Mouse (Mus musculus): ENCODE results near the gene Pard6a. TPM values are rescaled to one million over a fixed set of nuclear protein-coding genes. Genes with fewer than 3 reads are reported as not detected.

Gene Pard6a
- polyA plus RNA-seq, 1 experiment from 2014 or later, result 15.6 TPM

DNA sequence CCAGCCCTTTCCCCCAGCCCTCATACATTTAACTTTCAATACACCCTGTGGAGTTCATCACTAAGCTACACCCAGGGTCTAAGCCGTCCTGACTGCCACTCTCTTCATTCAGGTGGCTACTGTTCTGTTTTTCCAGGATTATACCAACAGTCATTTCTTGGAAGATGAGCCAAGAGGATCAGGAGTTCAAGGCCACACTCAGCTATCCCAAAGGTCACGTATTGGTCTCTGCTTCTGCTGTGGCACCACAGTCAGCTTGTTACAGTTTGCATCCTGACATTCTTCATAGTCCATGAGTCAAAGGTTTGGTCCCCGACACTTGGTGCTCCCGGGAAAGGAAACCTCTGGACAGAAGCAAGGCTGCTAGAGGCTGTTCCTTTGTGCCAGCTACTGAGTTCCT is 18.7 kb downstream of the Pard6a start:
- no peaks in the 10 kb centered on the region for H3K4me1 ChIP-seq (ENCODE audit: control insufficient read depth, insufficient read depth, low read length)
- no peaks in the 10 kb centered on the region for H3K9me3 ChIP-seq (ENCODE audit: control insufficient read depth, low read length)
- H3K4me2 ChIP-seq (replicated peaks; ENCODE audit: low read depth, low read length), result no peak overlapping the region
- peaks cover 15% of the 10 kb centered on the region for H3K36me3 ChIP-seq (ENCODE audit: control insufficient read depth, insufficient read depth, low read length)
- no peak overlapping the region for H3K4me3 ChIP-seq (ENCODE audit: low read length)
- H3K27me3 ChIP-seq (ENCODE audit: control insufficient read depth, insufficient read depth, low read length), result no peaks in the 10 kb centered on the region
- no peak for ATAC-seq (ENCODE audit: low FRiP score, low TSS enrichment)
- H3K9ac ChIP-seq (ENCODE audit: low read depth, low read length), result no peak overlapping the region
- WGBS, result 80% methylated on average over 4 of the region's 4 CpGs
- H3K27ac ChIP-seq (ENCODE audit: low read depth, low read length), result no peak overlapping the region

DNA sequence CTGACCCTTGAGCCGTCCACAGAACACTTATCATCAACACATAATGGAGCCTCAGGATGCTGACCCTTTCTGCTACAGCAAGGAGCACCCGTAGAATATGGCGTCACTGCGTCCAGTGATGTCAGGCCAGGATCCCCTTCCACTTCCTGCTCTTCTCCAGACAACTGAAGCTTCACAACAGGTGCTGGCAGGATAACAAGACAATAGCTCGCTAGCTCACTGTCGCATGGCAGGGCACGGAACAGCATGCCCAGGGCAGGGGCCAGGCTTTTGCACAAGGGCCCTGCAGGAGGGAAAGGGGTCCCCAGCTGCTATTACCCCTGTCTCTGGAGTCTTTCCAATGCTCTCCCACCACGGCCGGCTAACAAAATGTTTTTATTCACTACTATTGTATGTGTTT is 21.9 kb downstream of the Pard6a start:
- no peak overlapping the region for H3K4me3 ChIP-seq (ENCODE audit: low read length)
- no peak overlapping the region for H3K4me2 ChIP-seq (replicated peaks; ENCODE audit: low read depth, low read length)
- no peak overlapping the region for H3K27ac ChIP-seq (ENCODE audit: low read depth, low read length)
- H3K4me1 ChIP-seq (ENCODE audit: control insufficient read depth, insufficient read depth, low read length), result no peaks in the 10 kb centered on the region
- no peak overlapping the region for H3K9ac ChIP-seq (ENCODE audit: low read depth, low read length)
- 92% methylated on average over 9 of the region's 9 CpGs for WGBS
- H3K9me3 ChIP-seq (ENCODE audit: control insufficient read depth, low read length), result no peaks in the 10 kb centered on the region
- ATAC-seq (ENCODE audit: low FRiP score, low TSS enrichment), result no peak
- H3K36me3 ChIP-seq (ENCODE audit: control insufficient read depth, insufficient read depth, low read length), result peaks cover 22% of the 10 kb centered on the region
- no peaks in the 10 kb centered on the region for H3K27me3 ChIP-seq (ENCODE audit: control insufficient read depth, insufficient read depth, low read length)

DNA sequence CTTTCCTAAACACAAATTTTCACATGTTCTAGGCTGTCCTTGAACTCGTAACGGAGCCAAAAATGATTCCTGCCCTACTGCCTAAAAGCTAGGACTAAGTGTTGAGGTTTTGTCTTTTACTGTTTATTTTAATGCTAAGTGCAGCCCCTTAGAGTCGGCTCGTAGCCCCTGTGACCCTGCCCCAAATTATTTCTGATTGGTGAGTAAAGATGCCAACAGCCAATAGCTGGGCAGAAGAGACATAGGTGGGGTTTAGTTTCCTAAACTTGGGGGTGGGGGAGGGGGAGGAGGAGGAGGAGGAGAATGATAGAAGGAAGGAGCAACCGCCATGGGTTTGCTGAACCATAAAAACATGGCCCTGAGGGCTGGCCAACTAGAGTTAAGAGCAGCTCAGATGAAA is 24.8 kb downstream of the Pard6a start:
- H3K36me3 ChIP-seq (ENCODE audit: control insufficient read depth, insufficient read depth, low read length), result peaks cover 25% of the 10 kb centered on the region
- H3K4me1 ChIP-seq (ENCODE audit: control insufficient read depth, insufficient read depth, low read length), result no peaks in the 10 kb centered on the region
- no peak overlapping the region for H3K4me3 ChIP-seq (ENCODE audit: low read length)
- 76% methylated on average over 5 of the region's 5 CpGs for WGBS
- H3K27me3 ChIP-seq (ENCODE audit: control insufficient read depth, insufficient read depth, low read length), result no peaks in the 10 kb centered on the region
- H3K9me3 ChIP-seq (ENCODE audit: control insufficient read depth, low read length), result no peaks in the 10 kb centered on the region
- no peak overlapping the region for H3K9ac ChIP-seq (ENCODE audit: low read depth, low read length)
- no peak overlapping the region for H3K4me2 ChIP-seq (replicated peaks; ENCODE audit: low read depth, low read length)
- no peak for ATAC-seq (ENCODE audit: low FRiP score, low TSS enrichment)
- H3K27ac ChIP-seq (ENCODE audit: low read depth, low read length), result no peak overlapping the region

DNA sequence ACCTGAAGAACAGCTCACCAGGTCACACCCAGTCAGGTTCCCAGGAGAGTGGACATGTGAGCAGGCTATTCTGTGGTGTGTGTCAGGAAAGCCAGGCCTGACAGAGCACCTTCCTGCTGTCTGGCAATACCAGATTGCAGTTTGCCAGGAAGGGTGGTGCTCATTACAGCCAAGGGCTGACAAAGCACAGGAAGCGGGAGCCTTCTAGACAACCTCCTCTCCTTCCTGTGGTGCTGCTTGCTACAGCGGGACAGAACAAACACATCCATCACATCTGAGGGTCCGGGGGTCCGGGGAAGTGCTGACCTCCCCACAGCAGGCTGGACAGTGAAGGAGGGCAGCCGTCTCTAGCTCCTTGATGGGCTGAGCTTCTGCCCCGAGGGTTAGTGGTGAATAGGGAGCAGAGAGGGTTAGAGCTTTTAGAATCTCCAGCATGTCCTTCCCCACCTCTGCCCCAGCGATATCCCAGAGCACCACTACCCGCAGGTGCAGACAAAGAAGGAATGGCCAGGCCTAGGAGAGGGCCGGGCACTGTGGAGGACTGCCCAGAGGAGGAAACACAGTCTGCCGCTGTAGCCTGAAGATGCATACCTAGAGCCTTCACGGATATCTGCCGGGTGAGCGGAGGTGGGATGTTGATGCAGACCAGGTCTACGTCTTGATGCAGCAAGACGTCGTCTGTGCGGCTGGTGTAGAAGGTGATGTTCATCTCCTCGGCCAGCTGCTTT is 26.6 kb downstream of the Pard6a start:
- H3K27ac ChIP-seq (ENCODE audit: low read depth, low read length), result peak overlapping the region; percentile 67; the same call in 1 of the 2 replicates
- H3K36me3 ChIP-seq (ENCODE audit: control insufficient read depth, insufficient read depth, low read length), result peaks cover 23% of the 10 kb centered on the region
- no peak overlapping the region for H3K4me3 ChIP-seq (ENCODE audit: low read length)
- WGBS, result 82% methylated on average over 18 of the region's 18 CpGs
- no peak for ATAC-seq (ENCODE audit: low FRiP score, low TSS enrichment)
- no peak overlapping the region for H3K9ac ChIP-seq (ENCODE audit: low read depth, low read length)
- no peak overlapping the region for H3K4me2 ChIP-seq (replicated peaks; ENCODE audit: low read depth, low read length)
- H3K9me3 ChIP-seq (ENCODE audit: control insufficient read depth, low read length), result no peaks in the 10 kb centered on the region
- 0 out of 2 replicates have a peak, but pooled peaks cover 2% of the 10 kb centered on the region for H3K4me1 ChIP-seq (ENCODE audit: control insufficient read depth, insufficient read depth, low read length)
- no peaks in the 10 kb centered on the region for H3K27me3 ChIP-seq (ENCODE audit: control insufficient read depth, insufficient read depth, low read length)

DNA sequence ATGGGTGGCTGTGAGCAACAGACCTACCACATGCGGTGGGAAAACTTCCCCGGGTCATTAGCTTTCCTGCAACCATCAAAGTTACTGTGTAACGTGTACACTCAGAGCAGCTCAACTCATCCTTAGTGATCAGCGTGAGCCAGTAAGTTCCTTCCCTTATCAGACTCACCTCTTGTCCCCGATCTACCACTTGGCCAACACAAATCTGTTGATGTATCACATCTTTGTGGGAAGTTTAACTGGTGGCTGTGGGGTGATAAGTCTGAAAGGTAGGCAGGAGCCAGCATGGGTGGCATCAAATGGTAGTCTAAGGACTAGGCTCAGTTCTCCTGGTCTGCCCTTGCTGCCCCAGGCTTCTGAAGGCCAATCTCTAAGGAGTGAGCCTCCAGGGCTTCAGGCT is 31.2 kb downstream of the Pard6a start:
- no peak for ATAC-seq (ENCODE audit: low FRiP score, low TSS enrichment)
- 81% methylated on average over 5 of the region's 5 CpGs for WGBS

DNA sequence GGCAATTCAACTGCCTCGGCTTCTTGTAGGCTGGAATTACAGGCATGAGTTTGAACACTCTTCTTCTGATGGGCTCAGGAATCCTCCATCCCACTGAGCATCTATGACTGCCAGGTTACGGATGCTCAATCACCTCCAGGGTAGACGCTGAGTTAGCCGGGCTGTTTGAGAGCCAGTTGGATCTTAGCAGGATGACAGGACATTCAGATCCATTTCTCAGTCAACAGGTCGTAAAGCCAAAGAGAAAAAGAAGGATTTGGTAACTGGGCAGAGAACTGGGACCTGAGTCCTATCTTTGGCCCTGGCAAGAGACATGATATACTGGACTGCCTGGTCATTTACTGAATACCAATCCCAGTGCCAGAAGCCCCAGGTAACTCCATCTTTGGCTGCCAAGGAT is 38.3 kb downstream of the Pard6a start:
- H3K4me2 ChIP-seq (replicated peaks; ENCODE audit: low read depth, low read length), result no peak overlapping the region
- 85% methylated on average over 5 of the region's 5 CpGs for WGBS
- H3K9ac ChIP-seq (ENCODE audit: low read depth, low read length), result no peak overlapping the region

More for the DNA sequence above, 31.2 kb downstream of the Pard6a start:
- H3K4me2 ChIP-seq (replicated peaks; ENCODE audit: low read depth, low read length), result no peak overlapping the region
- H3K9me3 ChIP-seq (ENCODE audit: control insufficient read depth, low read length), result no peaks in the 10 kb centered on the region
- peaks cover 8% of the 10 kb centered on the region; the same call in 1 of the 2 replicates for H3K36me3 ChIP-seq (ENCODE audit: control insufficient read depth, insufficient read depth, low read length)
- no peaks in the 10 kb centered on the region for H3K27me3 ChIP-seq (ENCODE audit: control insufficient read depth, insufficient read depth, low read length)
- H3K9ac ChIP-seq (ENCODE audit: low read depth, low read length), result no peak overlapping the region
- no peak overlapping the region for H3K4me3 ChIP-seq (ENCODE audit: low read length)
- H3K27ac ChIP-seq (ENCODE audit: low read depth, low read length), result no peak overlapping the region
- 0 out of 2 replicates have a peak, but pooled peaks cover 2% of the 10 kb centered on the region for H3K4me1 ChIP-seq (ENCODE audit: control insufficient read depth, insufficient read depth, low read length)

DNA sequence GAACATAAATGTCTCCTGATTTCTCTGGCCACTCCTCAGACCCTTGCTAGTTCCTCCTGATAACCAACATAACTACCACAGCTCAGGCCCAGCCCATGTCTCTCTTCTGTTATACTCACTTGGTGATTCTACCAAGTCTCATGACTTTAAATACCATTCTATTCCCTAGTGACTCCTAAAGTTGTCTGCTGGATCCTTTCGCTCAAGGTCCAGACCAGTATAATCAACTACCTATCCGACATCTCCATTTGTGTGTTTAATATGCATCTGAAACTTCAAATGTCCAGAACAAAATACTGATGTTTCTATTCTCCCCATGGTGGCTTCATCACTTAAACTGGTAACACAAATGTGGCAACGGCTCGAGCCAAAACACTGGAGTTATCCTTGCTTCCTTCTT is 42.4 kb downstream of the Pard6a start:
- Histone ChIP-seq H3K4me1 (ENCODE audit: control insufficient read depth, insufficient read depth, low read length) (peaks cover 6% of the 10 kb centered on the region; the same call in 1 of the 2 replicates), H3K36me3 (ENCODE audit: control insufficient read depth, insufficient read depth, low read length) (no peaks in the 10 kb centered on the region), H3K4me2 (replicated peaks; ENCODE audit: low read depth, low read length) (no peak overlapping the region), H3K4me3 (ENCODE audit: low read length) (no peak overlapping the region), H3K27ac (ENCODE audit: low read depth, low read length) (no peak overlapping the region), H3K27me3 (ENCODE audit: control insufficient read depth, insufficient read depth, low read length) (no peaks in the 10 kb centered on the region), H3K9me3 (ENCODE audit: control insufficient read depth, low read length) (no peaks in the 10 kb centered on the region), H3K9ac (ENCODE audit: low read depth, low read length) (no peak overlapping the region)
- ATAC-seq (ENCODE audit: low FRiP score, low TSS enrichment), result no peak
- 66% methylated on average over 4 of the region's 4 CpGs for WGBS

More for the DNA sequence above, 38.3 kb downstream of the Pard6a start:
- Histone ChIP-seq H3K9me3 (ENCODE audit: control insufficient read depth, low read length) (no peaks in the 10 kb centered on the region), H3K27me3 (ENCODE audit: control insufficient read depth, insufficient read depth, low read length) (no peaks in the 10 kb centered on the region), H3K4me3 (ENCODE audit: low read length) (no peak overlapping the region), H3K27ac (ENCODE audit: low read depth, low read length) (no peak overlapping the region), H3K4me1 (ENCODE audit: control insufficient read depth, insufficient read depth, low read length) (no peaks in the 10 kb centered on the region), H3K36me3 (ENCODE audit: control insufficient read depth, insufficient read depth, low read length) (no peaks in the 10 kb centered on the region)
- ATAC-seq (ENCODE audit: low FRiP score, low TSS enrichment), result no peak

DNA sequence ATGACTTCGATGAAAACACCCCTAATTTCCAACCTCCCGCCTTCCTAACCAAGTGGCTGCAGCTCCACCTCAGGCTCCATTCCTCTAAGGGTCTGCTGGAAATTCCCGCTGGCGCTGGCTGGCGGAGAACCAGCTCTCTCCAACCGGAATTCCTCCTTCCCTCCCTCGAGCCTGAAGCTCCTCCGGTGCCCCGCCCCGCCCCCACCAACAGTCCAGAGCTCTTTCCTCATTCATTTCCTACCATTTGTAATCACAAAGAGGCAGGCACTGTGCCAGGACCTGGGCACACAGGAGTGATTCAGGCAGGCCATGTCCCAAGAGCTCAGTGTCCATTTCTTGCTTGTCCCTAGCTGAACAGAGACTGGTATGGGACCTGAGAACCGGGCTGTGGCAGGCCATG is 49.7 kb downstream of the Pard6a start:
- Histone ChIP-seq H3K27me3 (ENCODE audit: control insufficient read depth, insufficient read depth, low read length) (no peaks in the 10 kb centered on the region), H3K4me3 (ENCODE audit: low read length) (no peak overlapping the region), H3K36me3 (ENCODE audit: control insufficient read depth, insufficient read depth, low read length) (no peaks in the 10 kb centered on the region), H3K4me2 (replicated peaks; ENCODE audit: low read depth, low read length) (no peak overlapping the region; the same call in 1 of the 2 replicates), H3K4me1 (ENCODE audit: control insufficient read depth, insufficient read depth, low read length) (peaks cover 18% of the 10 kb centered on the region), H3K9ac (ENCODE audit: low read depth, low read length) (no peak overlapping the region), H3K27ac (ENCODE audit: low read depth, low read length) (peak overlapping the region; percentile 49), H3K9me3 (ENCODE audit: control insufficient read depth, low read length) (no peaks in the 10 kb centered on the region)
- ATAC-seq (ENCODE audit: low FRiP score, low TSS enrichment), result peak; percentile 46; the same call in 1 of the 2 replicates
- 7% methylated on average over 11 of the region's 11 CpGs for WGBS
